Mouse (Mus musculus) adrenal gland, postnatal 4 days (tissue): Measurements from ENCODE around the gene Kcnj1. TPM values are rescaled to one million over a fixed set of nuclear protein-coding genes. Genes with fewer than 3 reads are reported as not detected.

Source experiments
- DNase-seq, 2 experiments: peaks; one replicate each; pipeline ENCODE4 v3.0.0; 2021 to 2022; ENCODE audit warnings: low spot score in 2 of 2, mixed read lengths in 2 of 2
- total RNA-seq, 2 experiments: library from RNA; stranded (reverse); gene quantifications; 2 replicates each; pipeline ENCODE4 v1.2.3; 2021

The Kcnj1 gene
- total RNA-seq, 2 experiments from 2014 or later = 0.48 to 4.3 TPM

DNA sequence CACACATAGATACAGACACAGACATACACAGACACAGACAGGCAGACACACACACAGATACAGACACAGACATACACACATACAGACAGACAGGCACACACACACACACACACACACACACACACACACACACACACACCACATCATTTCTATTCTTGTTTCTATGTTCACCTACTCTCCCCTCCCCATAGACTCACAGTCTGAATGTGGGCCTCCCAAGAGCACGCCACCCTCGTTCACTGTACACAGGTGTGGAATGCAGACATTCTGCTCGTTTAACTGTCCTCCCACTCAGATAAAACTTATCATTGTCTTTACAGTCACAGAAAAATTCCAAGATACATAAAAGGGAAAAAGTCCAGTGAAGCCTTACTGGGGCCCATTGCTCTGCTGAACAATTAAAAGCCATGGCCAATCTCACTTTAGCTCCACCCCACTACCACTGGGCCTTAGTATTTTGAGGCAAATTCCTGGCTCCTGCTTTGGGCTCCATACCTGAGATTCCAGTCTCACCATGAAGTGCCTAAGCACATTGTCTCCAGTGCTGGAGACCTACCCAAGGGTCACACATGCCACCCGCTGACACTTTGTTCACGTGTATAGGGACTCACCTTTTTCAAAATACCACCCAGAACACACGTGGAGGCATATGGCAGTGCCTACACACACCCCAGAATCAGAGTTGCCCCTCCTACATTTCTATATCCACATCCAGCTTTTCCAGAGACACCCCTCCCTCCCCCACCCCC is 72.3 kb downstream of the Kcnj1 start:
- no peak for DNase-seq

DNA sequence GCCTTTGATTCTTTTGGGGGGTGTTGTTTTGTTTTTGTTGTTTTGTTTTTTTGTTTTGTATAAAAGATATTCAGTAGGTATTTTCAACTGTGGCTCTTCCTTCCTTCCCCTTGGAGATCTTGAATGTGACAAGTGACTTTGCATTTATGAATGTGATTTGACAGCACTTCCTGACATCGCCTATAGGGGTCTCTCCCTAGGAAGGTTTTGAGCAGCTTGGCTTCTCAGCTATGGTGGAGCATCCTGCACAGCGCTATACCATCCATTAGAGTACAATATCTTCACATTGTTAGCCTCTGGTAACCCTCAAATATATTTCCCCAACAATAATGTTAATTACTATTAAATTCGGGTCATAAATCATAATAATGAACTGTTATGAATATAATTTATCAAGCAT is 73.5 kb downstream of the Kcnj1 start:
- no peak for DNase-seq

DNA sequence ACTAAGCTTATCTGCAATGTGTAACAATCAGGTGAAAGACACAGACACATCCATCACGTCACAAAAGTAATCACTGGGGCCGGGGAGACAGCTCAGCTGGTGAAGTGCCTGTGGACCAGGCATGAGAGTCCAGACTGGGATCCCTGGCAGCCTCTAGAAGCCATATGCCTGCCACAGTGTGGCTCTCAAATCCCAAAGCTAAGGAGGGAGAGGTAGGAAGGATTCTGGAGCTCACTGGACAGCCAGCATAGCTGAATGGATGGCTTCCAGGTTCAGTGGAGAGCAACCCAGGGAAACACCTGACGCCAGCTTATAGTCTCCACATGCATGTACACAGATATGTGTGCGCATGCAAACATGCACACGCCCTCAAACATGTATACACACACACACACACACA is 76.5 kb downstream of the Kcnj1 start:
- no peak for DNase-seq

Other genes with a start within 250 kb of the Kcnj1 start
- 1 to 10 TPM in 1 of 2 experiments, under 1 TPM in 1; 0.34 to 1.0 TPM for gene Kcnj5, start 28.1 kb upstream of the Kcnj1 start, total RNA-seq
- 10 to 100 TPM; 27.5 to 28.1 TPM for gene Fli1, start 170.4 kb downstream of the Kcnj1 start, total RNA-seq